Mouse (Mus musculus) embryonic facial prominence, embryonic 10.5 days (tissue): ENCODE measurements at regions not wholly inside any gene's neighbourhood (a gene's known extent, or its start where the extent isn't known, plus 50 kb on each side); places are given as distances from the start of the nearest gene placed in this dataset.
"Not testable (repeated sequence)": the region's sequence is repeated elsewhere in the genome, so short reads cannot be mapped to it uniquely, and the experiment has no call there.

ENCODE experiments used
- DNase-seq: peaks from one replicate; pipeline ENCODE4 v3.0.0-alpha.2; 2017; ENCODE audit warnings: low spot score
- H3K27ac ChIP-seq: fragments of 300-500 bp; sonication (generic); replicated peaks from 2 replicates; pipeline ENCODE4 v1.5.1; 2016; ENCODE audit warnings: mild to moderate bottlenecking
- H3K27me3 ChIP-seq: fragments of 300-500 bp; sonication (generic); replicated peaks from 2 replicates; pipeline ENCODE4 v1.6.1; 2016; ENCODE audit warnings: low read depth, mild to moderate bottlenecking; ENCODE audit not compliant: poor library complexity, severe bottlenecking
- H3K36me3 ChIP-seq: fragments of 300-500 bp; sonication (generic); replicated peaks from 2 replicates; pipeline ENCODE4 v1.6.1; 2016; ENCODE audit warnings: mild to moderate bottlenecking, moderate library complexity
- H3K4me1 ChIP-seq: fragments of 300-500 bp; sonication (generic); 2 replicates; pipeline ENCODE4 v1.6.1; 2016
- H3K4me3 ChIP-seq: fragments of 300-500 bp; sonication (generic); 2 replicates; pipeline ENCODE4 v1.5.1; 2016; ENCODE audit warnings: mild to moderate bottlenecking, moderate library complexity
- H3K9me3 ChIP-seq: fragments of 300-500 bp; sonication (generic); 2 replicates; pipeline ENCODE4 v1.6.1; 2016; ENCODE audit warnings: mild to moderate bottlenecking
- WGBS: fragments of 180-500 bp; shearing (Covaris S2); methylation state at CpG from one replicate; pipeline ENCODE4 v1.1.7; 2016; 5-methylcytosine and 5-hydroxymethylcytosine counted together

- H3K36me3 ChIP-seq, result no peaks in the 10 kb centered on the region
- no peak for DNase-seq
- no peaks in the 10 kb centered on the region for H3K4me1 ChIP-seq
- no peaks in the 10 kb centered on the region for H3K27me3 ChIP-seq
- no peak overlapping the region for H3K4me3 ChIP-seq
- WGBS, result 47% methylated on average over 3 of the region's 3 CpGs
- no peak overlapping the region for H3K27ac ChIP-seq
- H3K9me3 ChIP-seq, result no peaks in the 10 kb centered on the region
These were observed 614.5 kb upstream of the Adamts5 start for GRCm38 (mm10) chr16:86516144-86516543.

GRCm38 (mm10) chr16:86501074-86501952 lies 599.7 kb upstream of the Adamts5 start:
- DNase-seq, result no peak
- Histone ChIP-seq H3K9me3 (no peaks in the 10 kb centered on the region), H3K27me3 (no peaks in the 10 kb centered on the region), H3K27ac (no peak overlapping the region), H3K4me3 (no peak overlapping the region), H3K4me1 (no peaks in the 10 kb centered on the region), H3K36me3 (no peaks in the 10 kb centered on the region)
- WGBS, result 75% methylated on average over 3 of the region's 3 CpGs

GRCm38 (mm10) chr16:86475145-86475544 lies 573.5 kb upstream of the Adamts5 start:
- no peaks in the 10 kb centered on the region for H3K27me3 ChIP-seq
- H3K27ac ChIP-seq, result no peak overlapping the region
- no peak for DNase-seq
- WGBS, result 71% methylated on average over 1 of the region's 1 CpGs
- H3K36me3 ChIP-seq, result no peaks in the 10 kb centered on the region
- H3K9me3 ChIP-seq, result no peaks in the 10 kb centered on the region
- no peak overlapping the region for H3K4me3 ChIP-seq
- H3K4me1 ChIP-seq, result no peaks in the 10 kb centered on the region

GRCm38 (mm10) chr16:86473059-86473740 lies 571.6 kb upstream of the Adamts5 start:
- no peak overlapping the region for H3K4me3 ChIP-seq
- DNase-seq, result peak; percentile 8
- 48% methylated on average over 4 of the region's 4 CpGs for WGBS

GRCm38 (mm10) chr16:86461073-86461472 lies 559.4 kb upstream of the Adamts5 start:
- H3K27me3 ChIP-seq, result no peaks in the 10 kb centered on the region
- no peak overlapping the region for H3K4me3 ChIP-seq
- H3K27ac ChIP-seq, result no peak overlapping the region
- H3K36me3 ChIP-seq, result no peaks in the 10 kb centered on the region
- 78% methylated on average over 9 of the region's 9 CpGs for WGBS
- no peaks in the 10 kb centered on the region for H3K9me3 ChIP-seq
- DNase-seq, result no peak
- no peaks in the 10 kb centered on the region for H3K4me1 ChIP-seq

More at GRCm38 (mm10) chr16:86473059-86473740, 571.6 kb upstream of the Adamts5 start:
- Histone ChIP-seq H3K9me3 (no peaks in the 10 kb centered on the region), H3K27me3 (no peaks in the 10 kb centered on the region), H3K27ac (no peak overlapping the region), H3K36me3 (no peaks in the 10 kb centered on the region), H3K4me1 (no peaks in the 10 kb centered on the region)

GRCm38 (mm10) chr16:86456649-86457048 lies 555.0 kb upstream of the Adamts5 start:
- no peaks in the 10 kb centered on the region for H3K4me1 ChIP-seq
- no peak overlapping the region for H3K4me3 ChIP-seq
- WGBS, result 79% methylated on average over 3 of the region's 3 CpGs
- no peaks in the 10 kb centered on the region for H3K9me3 ChIP-seq
- no peaks in the 10 kb centered on the region for H3K27me3 ChIP-seq
- no peaks in the 10 kb centered on the region for H3K36me3 ChIP-seq
- H3K27ac ChIP-seq, result no peak overlapping the region
- no peak for DNase-seq

- no peak overlapping the region for H3K4me3 ChIP-seq
- WGBS, result 67% methylated on average over 3 of the region's 3 CpGs
These were observed 553.2 kb upstream of the Adamts5 start for GRCm38 (mm10) chr16:86454810-86455209.

GRCm38 (mm10) chr16:86454031-86454430 lies 552.4 kb upstream of the Adamts5 start:
- Histone ChIP-seq H3K36me3 (no peaks in the 10 kb centered on the region), H3K4me3 (no peak overlapping the region), H3K27me3 (no peaks in the 10 kb centered on the region), H3K4me1 (no peaks in the 10 kb centered on the region), H3K9me3 (no peaks in the 10 kb centered on the region), H3K27ac (no peak overlapping the region)
- no peak for DNase-seq

More at GRCm38 (mm10) chr16:86454810-86455209, 553.2 kb upstream of the Adamts5 start:
- DNase-seq, result no peak
- Histone ChIP-seq H3K27me3 (no peaks in the 10 kb centered on the region), H3K27ac (no peak overlapping the region), H3K9me3 (no peaks in the 10 kb centered on the region), H3K4me1 (no peaks in the 10 kb centered on the region), H3K36me3 (no peaks in the 10 kb centered on the region)

- no peaks in the 10 kb centered on the region for H3K9me3 ChIP-seq
- no peaks in the 10 kb centered on the region for H3K36me3 ChIP-seq
- H3K4me3 ChIP-seq, result no peak overlapping the region
- no peaks in the 10 kb centered on the region for H3K27me3 ChIP-seq
- no peak for DNase-seq
- H3K27ac ChIP-seq, result no peak overlapping the region
- whole genome bisulfite sequencing, result 33% methylated on average over 1 of the region's 1 CpGs
- no peaks in the 10 kb centered on the region for H3K4me1 ChIP-seq
These were observed 547.0 kb upstream of the Adamts5 start for GRCm38 (mm10) chr16:86448478-86449160.

- not testable (repeated sequence) for H3K27ac ChIP-seq, H3K9me3 ChIP-seq, H3K4me1 ChIP-seq, H3K4me3 ChIP-seq, H3K27me3 ChIP-seq, H3K36me3 ChIP-seq
- peak; percentile 71 for DNase-seq
- WGBS, result 16% methylated on average over 5 of the region's 5 CpGs
These were observed 517.8 kb upstream of the Adamts5 start for GRCm38 (mm10) chr16:86419458-86419857.

GRCm38 (mm10) chr16:86404309-86404708 lies 502.7 kb upstream of the Adamts5 start:
- Histone ChIP-seq H3K36me3 (no peaks in the 10 kb centered on the region), H3K4me3 (no peak overlapping the region), H3K9me3 (no peaks in the 10 kb centered on the region), H3K27ac (no peak overlapping the region), H3K4me1 (no peaks in the 10 kb centered on the region), H3K27me3 (no peaks in the 10 kb centered on the region)
- DNase-seq, result no peak
- 93% methylated on average over 2 of the region's 2 CpGs for WGBS

GRCm38 (mm10) chr16:86401381-86401780 lies 499.8 kb upstream of the Adamts5 start:
- no peak for DNase-seq
- 95% methylated on average over 1 of the region's 1 CpGs for WGBS
- H3K4me1 ChIP-seq, result no peaks in the 10 kb centered on the region
- no peaks in the 10 kb centered on the region for H3K27me3 ChIP-seq
- H3K27ac ChIP-seq, result no peak overlapping the region
- H3K9me3 ChIP-seq, result no peaks in the 10 kb centered on the region
- no peaks in the 10 kb centered on the region for H3K36me3 ChIP-seq
- no peak overlapping the region for H3K4me3 ChIP-seq
